Mouse (Mus musculus) frontal cortex, adult (tissue): Measurements from ENCODE around the gene Rcn1.

Experiments used
- ATAC-seq: cut with Nextera tagmentation; 2 replicates; pipeline ENCODE4 v1.9.2; 2017; ENCODE audit warnings: mild to moderate bottlenecking, moderate library complexity, mixed read lengths; ENCODE audit not compliant: low TSS enrichment

Rcn1 gene

DNA sequence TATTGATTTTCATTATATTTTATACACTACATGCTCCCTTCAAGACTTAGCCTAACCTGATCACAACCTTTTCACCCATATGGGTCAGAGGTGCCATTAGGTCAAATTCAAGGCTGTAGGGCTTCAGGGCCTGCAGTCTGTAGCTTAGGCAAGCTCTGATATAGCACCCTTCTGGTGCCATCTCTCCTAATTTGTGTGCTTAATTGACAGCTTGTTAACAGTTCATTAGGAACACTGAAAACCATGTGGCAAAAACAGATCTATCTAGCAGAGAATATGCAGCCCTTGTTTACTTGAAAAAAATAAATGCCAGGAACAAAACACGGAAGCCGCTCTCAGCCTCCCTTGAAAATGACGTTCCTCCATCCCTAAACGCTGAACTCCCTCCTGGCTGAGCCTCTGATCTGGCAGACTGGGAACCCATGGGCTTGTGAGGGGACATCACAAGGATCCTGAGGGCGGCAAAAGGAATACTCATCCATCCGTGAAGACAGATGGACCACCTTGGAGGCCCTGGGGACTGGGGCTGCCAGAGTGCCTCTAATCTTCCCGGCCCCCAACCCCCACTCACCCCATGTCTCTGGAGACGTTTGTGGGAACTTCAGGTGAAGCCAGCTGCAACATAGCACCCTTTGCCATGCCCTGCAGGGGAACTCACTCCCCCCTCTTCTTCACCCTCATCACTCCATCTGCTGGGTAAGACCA, 61.8 kb downstream of the Rcn1 start:
- ATAC-seq: no peak

GRCm38 (mm10) chr2:105336314-105337027, 62.6 kb downstream of the Rcn1 start:
- ATAC-seq: no peak
